Mouse (Mus musculus) liver, postnatal 0 days (tissue): Measurements from ENCODE around the gene Gpr142. TPM values are rescaled to one million over a fixed set of nuclear protein-coding genes. Genes with fewer than 3 reads are reported as not detected.

Experiments used
- ATAC-seq: fragments of 200-750 bp; cut with Nextera tagmentation; 2 replicates; pipeline ENCODE4 v1.8.0; 2017; ENCODE audit warnings: mild to moderate bottlenecking, moderate library complexity
- DNase-seq: peaks from one replicate; pipeline ENCODE4 v3.0.0-alpha.2; 2016
- H3K27ac ChIP-seq: fragments of 300-500 bp; sonication (generic); 2 replicates; pipeline ENCODE4 v1.5.1; 2014; ENCODE audit warnings: antibody characterized with exemption, moderate library complexity, mild to moderate bottlenecking, low read depth
- H3K27me3 ChIP-seq: fragments of 300-500 bp; sonication (generic); 2 replicates; pipeline ENCODE4 v1.6.1; 2014; ENCODE audit warnings: low read length, control low read depth, mixed read lengths; ENCODE audit not compliant: insufficient read depth
- H3K36me3 ChIP-seq: fragments of 300-500 bp; sonication (generic); replicated peaks from 2 replicates; pipeline ENCODE4 v1.6.1; 2014; ENCODE audit warnings: mild to moderate bottlenecking, control low read depth, low read length, moderate library complexity, mixed read lengths; ENCODE audit not compliant: insufficient read depth
- H3K4me1 ChIP-seq: fragments of 300-500 bp; sonication (generic); 2 replicates; pipeline ENCODE4 v1.6.1; 2014; ENCODE audit warnings: antibody characterized with exemption, mild to moderate bottlenecking, control low read depth; ENCODE audit not compliant: insufficient read depth
- H3K4me2 ChIP-seq: fragments of 300-500 bp; sonication (generic); 2 replicates; pipeline ENCODE4 v1.6.1; 2014; ENCODE audit warnings: low read depth, mild to moderate bottlenecking, low read length, moderate library complexity, mixed read lengths
- H3K4me3 ChIP-seq: fragments of 300-500 bp; sonication (generic); 2 replicates; pipeline ENCODE4 v1.5.1; 2014; ENCODE audit warnings: low read depth, low read length
- H3K9ac ChIP-seq: fragments of 300-500 bp; sonication (generic); replicated peaks from 2 replicates; pipeline ENCODE4 v1.6.1; 2014; ENCODE audit warnings: mild to moderate bottlenecking, moderate library complexity
- H3K9me3 ChIP-seq: fragments of 300-500 bp; sonication (generic); 2 replicates; pipeline ENCODE4 v1.6.1; 2016; ENCODE audit warnings: mild to moderate bottlenecking, control low read depth, low read length, mixed read lengths
- CTCF ChIP-seq: sonication (generic); IDR thresholded peaks from 2 replicates; pipeline ENCODE4 v1.5.1; 2016; ENCODE audit warnings: antibody characterized with exemption, low read depth
- EP300 ChIP-seq: IDR thresholded peaks from 2 replicates; pipeline ENCODE4 v1.6.1; 2016; ENCODE audit warnings: antibody characterized with exemption, low read depth, mild to moderate bottlenecking
- WGBS: fragments of 180-500 bp; shearing (Covaris S2); extraction: QIAGEN DNeasy Blood & Tissue Kit; methylation state at CpG from one replicate; pipeline ENCODE4 v1.1.7; 2014; ENCODE audit not compliant: insufficient replicate concordance; 5-methylcytosine and 5-hydroxymethylcytosine counted together
- polyA plus RNA-seq: library from polyadenylated mRNA; unstranded; fragments of >200 nt; fragmentation: Nextera tagmentation; extraction: Ambion mirVana; gene quantifications from 2 replicates; pipeline ENCODE4 v1.2.1, GENCODE M21; 2015

Gpr142 gene
- polyA plus RNA-seq: not detected in 2 replicates

DNA sequence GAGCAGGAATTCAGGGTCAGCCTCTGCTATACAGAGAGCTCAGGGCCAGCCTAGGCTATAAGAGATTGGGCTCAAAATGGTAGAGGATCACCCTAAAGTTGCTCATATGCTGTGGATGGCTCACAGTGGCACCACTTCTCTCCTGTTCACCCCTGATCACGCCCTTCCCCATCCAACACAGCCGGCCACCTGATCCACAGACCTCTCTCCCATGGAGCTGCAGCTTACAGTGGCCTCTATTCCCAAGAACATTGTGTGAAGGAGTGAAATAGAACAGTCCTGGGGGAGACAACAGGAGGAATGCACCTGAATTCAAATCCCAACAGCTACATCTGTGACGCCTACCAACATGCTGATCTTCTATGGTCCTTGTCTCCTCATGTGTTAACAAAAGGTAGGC lies at the start of gene Gpr142:
TSS of gene Gpr142 (plus strand) at position 301 of the 400 bp plus-strand sequence.
- no peaks in the 10 kb centered on the region for H3K36me3 ChIP-seq
- no peak within 1 kb of the TSS for H3K4me3 ChIP-seq
- WGBS: 73% methylated on average over 3 of the region's 3 CpGs
- H3K9me3 ChIP-seq: no peaks in the 10 kb centered on the region
- no peak within 1 kb of the TSS for H3K27ac ChIP-seq
- peaks cover 10% of the 10 kb centered on the region for H3K27me3 ChIP-seq
- DNase-seq (no peak), ATAC-seq (no peak)
- peaks cover 2% of the 10 kb centered on the region; the same call in 1 of the 2 replicates for H3K4me1 ChIP-seq
- H3K4me2 ChIP-seq: no peak within 1 kb of the TSS
- TF ChIP-seq EP300: no peak
- no peak for TF ChIP-seq CTCF
- no peak within 1 kb of the TSS for H3K9ac ChIP-seq

DNA sequence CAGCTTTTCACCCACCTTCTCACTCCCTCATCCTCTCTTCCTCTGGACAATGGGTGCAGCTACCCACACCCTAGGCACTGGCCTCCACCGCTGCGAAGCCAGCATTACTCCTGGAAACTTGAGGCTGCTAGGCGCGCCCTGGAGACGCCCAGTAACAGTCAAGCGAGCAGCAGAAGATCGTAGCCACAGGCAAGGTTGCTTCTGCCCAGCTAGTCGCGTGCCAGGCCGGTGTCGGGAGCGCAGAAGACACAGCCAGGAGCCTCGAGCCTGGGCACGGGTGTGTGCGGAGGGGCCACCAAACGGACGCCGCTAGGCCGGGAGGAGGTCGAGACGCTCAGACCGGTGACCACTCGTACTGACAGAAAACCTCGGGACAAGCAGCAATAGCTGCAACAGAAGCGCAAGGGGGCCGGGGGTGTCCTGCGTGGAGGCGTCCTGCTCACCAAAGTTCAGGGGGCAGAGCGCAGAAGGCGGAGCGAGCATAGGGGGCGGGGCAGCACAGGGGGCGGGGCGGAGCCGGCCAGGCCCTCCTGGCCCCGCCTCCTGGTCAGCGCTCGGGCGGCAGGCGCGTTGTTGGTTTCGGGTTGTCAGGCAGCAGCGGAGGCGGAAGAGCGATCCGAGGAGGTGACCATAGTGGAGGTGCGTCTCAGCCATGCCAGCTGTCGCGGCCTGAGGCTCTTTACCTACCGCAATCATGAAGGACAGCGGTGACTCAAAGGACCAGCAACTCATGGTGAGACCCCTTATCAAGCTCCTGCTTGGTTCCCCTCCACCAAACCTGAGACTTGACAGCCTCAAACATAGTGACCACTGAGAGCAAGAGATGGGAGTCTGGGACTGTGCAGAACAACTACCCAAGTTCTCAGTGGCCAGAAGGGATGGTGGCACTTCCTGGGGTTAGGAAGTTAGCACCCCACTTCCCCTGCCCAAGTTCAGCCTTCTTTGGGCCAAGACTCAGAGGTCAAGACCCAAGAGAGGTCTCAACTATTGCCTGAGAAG lies 33.6 kb upstream of the Gpr142 start, which contains the start of gene Kif19a:
TSS of gene Kif19a (plus strand) at position 569 of the 999 bp plus-strand sequence.
- Histone ChIP-seq H3K27ac (no peak within 1 kb of the TSS), H3K9ac (no peak within 1 kb of the TSS), H3K9me3 (no peaks in the 10 kb centered on the region), H3K4me3 (peak within 1 kb of the TSS; percentile 30), H3K4me2 (peak within 1 kb of the TSS; percentile 68), H3K27me3 (peaks cover 13% of the 10 kb centered on the region), H3K4me1 (peaks cover 8% of the 10 kb centered on the region; the same call in 1 of the 2 replicates), H3K36me3 (no peaks in the 10 kb centered on the region)
- ATAC-seq: peak; percentile 78
- peak; percentile 81 for DNase-seq
- TF ChIP-seq CTCF: no peak
- no peak for TF ChIP-seq EP300
- 3% methylated on average over 44 of the region's 51 CpGs for WGBS

DNA sequence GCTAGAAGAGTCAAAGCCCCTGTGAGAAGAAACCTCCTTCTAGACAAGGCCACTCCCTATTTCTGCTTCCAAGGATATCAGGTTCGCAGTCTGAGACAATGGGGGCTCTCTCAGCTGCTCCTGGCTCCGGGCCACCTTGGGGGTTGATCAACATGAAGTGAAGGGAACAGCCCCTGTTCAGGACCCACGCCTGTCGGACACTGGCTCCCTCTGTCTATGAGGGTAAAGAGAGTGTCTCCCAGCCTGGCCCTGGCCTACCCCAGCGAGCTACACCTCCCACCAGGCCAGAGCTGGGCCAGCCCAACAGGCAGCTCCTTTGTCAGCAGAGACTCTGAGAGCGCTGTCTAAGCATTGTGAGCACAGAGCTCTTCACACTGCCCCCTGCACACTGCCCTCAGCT lies 28.8 kb upstream of the Gpr142 start:
- no peak overlapping the region for H3K9ac ChIP-seq
- no peak overlapping the region for H3K4me2 ChIP-seq
- 67% methylated on average over 6 of the region's 6 CpGs for WGBS
- H3K27ac ChIP-seq: no peak overlapping the region
- ATAC-seq (no peak), DNase-seq (no peak)
- TF ChIP-seq CTCF: no peak
- no peak for TF ChIP-seq EP300
- no peak overlapping the region for H3K4me3 ChIP-seq
- H3K36me3 ChIP-seq: no peaks in the 10 kb centered on the region
- H3K9me3 ChIP-seq: no peaks in the 10 kb centered on the region
- H3K27me3 ChIP-seq: peaks cover 13% of the 10 kb centered on the region
- peaks cover 6% of the 10 kb centered on the region; the same call in 1 of the 2 replicates for H3K4me1 ChIP-seq

DNA sequence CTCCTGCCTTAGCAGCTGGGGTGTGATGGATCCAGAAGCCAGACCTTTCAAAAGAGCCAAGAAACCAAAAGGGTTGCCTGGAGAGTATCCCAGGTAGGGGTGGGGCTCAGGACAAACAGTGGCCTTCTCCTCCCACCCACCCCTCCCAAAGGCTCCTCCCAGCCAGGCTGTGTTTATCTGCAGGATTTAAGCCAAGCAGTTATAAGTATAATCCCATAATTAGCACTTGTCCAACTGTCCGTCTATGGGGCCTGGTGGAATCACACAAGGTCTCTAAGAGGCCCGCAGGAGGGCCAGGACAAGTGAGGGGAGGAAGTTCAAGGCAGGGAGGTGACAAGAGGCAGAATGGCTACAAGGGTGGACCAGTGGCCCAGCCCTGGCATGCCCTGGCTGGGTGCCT lies 26.8 kb upstream of the Gpr142 start:
- Histone ChIP-seq H3K27me3 (0 out of 2 replicates have a peak, but pooled peaks cover 4% of the 10 kb centered on the region), H3K9ac (no peak overlapping the region), H3K4me2 (no peak overlapping the region), H3K9me3 (no peaks in the 10 kb centered on the region), H3K4me3 (no peak overlapping the region), H3K4me1 (no peaks in the 10 kb centered on the region), H3K27ac (no peak overlapping the region), H3K36me3 (no peaks in the 10 kb centered on the region)
- ATAC-seq (no peak), DNase-seq (no peak)
- 64% methylated on average over 2 of the region's 2 CpGs for WGBS
- TF ChIP-seq EP300: no peak

DNA sequence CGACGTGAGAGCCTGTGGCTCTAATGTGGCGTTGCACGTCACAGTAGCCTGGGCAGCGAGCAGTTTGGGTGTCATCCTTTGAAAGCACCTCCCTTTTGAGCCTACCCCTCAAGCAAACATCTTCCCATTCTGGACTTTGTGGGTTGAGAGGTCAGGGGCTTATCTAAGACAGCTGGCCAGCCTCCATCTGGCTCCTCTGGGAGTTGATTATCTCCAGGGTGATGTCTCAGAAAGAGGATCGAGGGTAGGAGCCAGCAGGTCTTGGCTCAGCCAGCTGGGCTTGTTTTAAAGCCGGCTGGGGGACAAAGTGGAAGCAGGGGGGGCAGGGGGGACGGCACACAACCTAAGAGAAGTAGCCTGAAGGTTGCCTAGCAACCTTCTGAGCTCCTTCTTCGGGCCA lies 18.6 kb upstream of the Gpr142 start:
- TF ChIP-seq EP300 (no peak), CTCF (no peak)
- H3K9ac ChIP-seq: no peak overlapping the region
- no peaks in the 10 kb centered on the region for H3K4me1 ChIP-seq
- H3K9me3 ChIP-seq: no peaks in the 10 kb centered on the region
- ATAC-seq: no peak
- H3K4me2 ChIP-seq: no peak overlapping the region
- 0 out of 2 replicates have a peak, but pooled peaks cover 6% of the 10 kb centered on the region for H3K27me3 ChIP-seq
- no peak for DNase-seq
- WGBS: 32% methylated on average over 9 of the region's 9 CpGs
- no peaks in the 10 kb centered on the region for H3K36me3 ChIP-seq
- no peak overlapping the region for H3K4me3 ChIP-seq
- no peak overlapping the region for H3K27ac ChIP-seq

DNA sequence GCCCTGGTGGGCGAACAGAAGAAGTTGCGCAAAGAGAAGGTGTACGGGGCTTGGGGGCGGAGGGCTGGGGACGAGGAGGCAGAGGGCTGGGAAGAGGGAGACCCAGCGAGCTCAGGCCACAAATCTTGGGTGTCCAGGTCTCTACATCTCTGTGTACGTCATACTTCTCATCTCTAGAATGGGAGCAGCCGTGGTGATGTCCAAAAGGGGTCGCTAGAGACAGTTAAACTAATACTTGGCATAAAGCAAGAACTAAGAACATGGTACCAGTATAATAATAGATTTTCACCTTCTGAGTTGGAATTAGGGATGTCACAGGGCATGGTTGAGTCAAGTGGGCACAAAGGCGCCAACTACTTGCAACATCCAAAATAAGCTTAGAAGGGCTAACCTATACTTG lies 12.8 kb upstream of the Gpr142 start:
- no peak overlapping the region for H3K4me2 ChIP-seq
- DNase-seq: no peak
- H3K9me3 ChIP-seq: no peaks in the 10 kb centered on the region
- peaks cover 56% of the 10 kb centered on the region for H3K27me3 ChIP-seq
- no peak overlapping the region for H3K9ac ChIP-seq
- H3K4me3 ChIP-seq: no peak overlapping the region
- H3K36me3 ChIP-seq: no peaks in the 10 kb centered on the region
- no peak for TF ChIP-seq EP300
- no peak for TF ChIP-seq CTCF
- H3K27ac ChIP-seq: no peak overlapping the region
- 38% methylated on average over 10 of the region's 10 CpGs for WGBS
- peaks cover 7% of the 10 kb centered on the region; the same call in 1 of the 2 replicates for H3K4me1 ChIP-seq
- no peak for ATAC-seq
